Mouse (Mus musculus) MEL (cell line): ENCODE data around the gene Slc35e3.
"Not testable (repeated sequence)": the region's sequence is repeated elsewhere in the genome, so short reads cannot be mapped to it uniquely, and the experiment has no call there.

Experiments
- CHD2 ChIP-seq: IDR thresholded peaks from 2 replicates; pipeline ENCODE4 v1.6.1; 2011; ENCODE audit warnings: low read length, improper control_type of control experiment
- CTCF ChIP-seq, 3 experiments: IDR thresholded peaks in 2 of 3; conservative IDR thresholded peaks in 1 of 3; 2 replicates each; pipeline ENCODE4 v1.5.1; 2011 to 2012; ENCODE audit warnings: low read length in 3 of 3, low read depth in 2 of 3, mild to moderate bottlenecking in 2 of 3, improper control_type of control experiment in 1 of 3, inconsistent platforms in 1 of 3, mixed read lengths in 1 of 3, moderate library complexity in 1 of 3; ENCODE audit not compliant: control insufficient read depth in 1 of 3, insufficient read depth in 1 of 3, poor library complexity in 1 of 3, severe bottlenecking in 1 of 3
- E2F4 ChIP-seq: IDR thresholded peaks from 2 replicates; pipeline ENCODE4 v1.6.1; 2011; ENCODE audit warnings: low read depth, low read length, improper control_type of control experiment, borderline replicate concordance
- EP300 ChIP-seq, 2 experiments: IDR thresholded peaks; 2 replicates each; pipeline ENCODE4 v1.6.1; 2011; ENCODE audit warnings: improper control_type of control experiment in 2 of 2, low read length in 2 of 2, low read depth in 1 of 2, mild to moderate bottlenecking in 1 of 2
- MAX ChIP-seq: IDR thresholded peaks from 2 replicates; pipeline ENCODE4 v1.6.1; 2011; ENCODE audit warnings: low read length, improper control_type of control experiment
- MAZ ChIP-seq: IDR thresholded peaks from 2 replicates; pipeline ENCODE4 v1.6.1; 2012; ENCODE audit warnings: low read depth, mild to moderate bottlenecking, inconsistent platforms, low read length, improper control_type of control experiment
- MYC ChIP-seq: IDR thresholded peaks from 2 replicates; pipeline ENCODE4 v1.6.1; 2011; ENCODE audit warnings: low read depth, mild to moderate bottlenecking, low read length, improper control_type of control experiment, moderate library complexity
- NELFE ChIP-seq: IDR thresholded peaks from 2 replicates; pipeline ENCODE4 v1.6.1; 2011; ENCODE audit warnings: low read depth, low read length, improper control_type of control experiment
- POLR2A ChIP-seq, 2 experiments: IDR thresholded peaks; 2 replicates each; pipeline ENCODE4 v1.6.1; 2011 to 2012; ENCODE audit warnings: low read length in 2 of 2, mild to moderate bottlenecking in 2 of 2, control low read depth in 1 of 2, improper control_type of control experiment in 1 of 2, low read depth in 1 of 2, moderate library complexity in 1 of 2; ENCODE audit not compliant: control insufficient read depth in 1 of 2, insufficient read depth in 1 of 2, poor library complexity in 1 of 2
- TAL1 ChIP-seq: IDR thresholded peaks from 2 replicates; pipeline ENCODE4 v1.6.1; 2012; ENCODE audit warnings: mild to moderate bottlenecking, inconsistent platforms, low read length, moderate library complexity, mixed read lengths
- TCF12 ChIP-seq: IDR thresholded peaks from 2 replicates; pipeline ENCODE4 v1.6.1; 2014; ENCODE audit warnings: low read depth, mild to moderate bottlenecking, inconsistent platforms, low read length, improper control_type of control experiment, moderate library complexity
- UBTF ChIP-seq: IDR thresholded peaks from 2 replicates; pipeline ENCODE4 v1.6.1; 2012; ENCODE audit warnings: low read depth, mild to moderate bottlenecking, inconsistent platforms, low read length, improper control_type of control experiment, moderate library complexity, borderline replicate concordance; ENCODE audit not compliant: insufficient read depth
- USF1 ChIP-seq: IDR thresholded peaks from 2 replicates; pipeline ENCODE4 v1.6.1; 2014; ENCODE audit warnings: low read depth, mild to moderate bottlenecking, inconsistent platforms, low read length, improper control_type of control experiment, moderate library complexity
- ZKSCAN1 ChIP-seq: IDR thresholded peaks from 2 replicates; pipeline ENCODE4 v1.6.1; 2012; ENCODE audit warnings: low read depth, mild to moderate bottlenecking, inconsistent platforms, low read length, improper control_type of control experiment, moderate library complexity

- TF ChIP-seq TCF12; CHD2; POLR2A (IDR thresholded peaks at IDR 0.05; ENCODE audit: control insufficient read depth in 1 of 2, insufficient read depth in 1 of 2, low read depth in 1 of 2, low read length in 2 of 2, poor library complexity in 1 of 2); CTCF (IDR thresholded peaks at IDR 0.05 in 2 of 3, conservative IDR thresholded peaks at IDR 0.05 in 1 of 3; ENCODE audit: control insufficient read depth in 1 of 3, insufficient read depth in 1 of 3, low read depth in 2 of 3, low read length in 3 of 3, poor library complexity in 1 of 3, severe bottlenecking in 1 of 3); NELFE; E2F4; TAL1; EP300 (IDR thresholded peaks at IDR 0.05; ENCODE audit: low read depth in 1 of 2, low read length in 2 of 2); USF1; MYC; ZKSCAN1; UBTF; MAZ; MAX: not testable (repeated sequence)
Observed at GRCm38 (mm10) chr10:117715654-117716053, 30.5 kb downstream of the Slc35e3 start.
